Mouse (Mus musculus): Measurements from ENCODE around the gene Galk1.

- TF ChIP-seq CTCF (conservative IDR thresholded peaks at IDR 0.05; ENCODE audit: low read length) = no peak
- no peak for TF ChIP-seq POU5F1 (IDR thresholded peaks at IDR 0.05; ENCODE audit: borderline replicate concordance, low read length)
- no peak for TF ChIP-seq NANOG (IDR thresholded peaks at IDR 0.05; ENCODE audit: borderline replicate concordance, low read length)
Measured at GRCm38 (mm10) chr11:115995256-115995655, 17.3 kb downstream of the Galk1 start.

Data from E14TG2a.4 (cell line).